Comparison of ENCODE assay signal across 12 mouse cellular contexts in genomic region chr13:20354604-20354999, GRCm38 (mm10).
DNase-seq lines count a peak whose midpoint lies in the region; ATAC-seq and TF ChIP-seq lines count a peak whose summit lies in the region.
"Had no signal": no experiment of that assay in that cellular context is flagged by ENCODE, and none has a peak within 500 bp of the region (broad histone marks: within the 10 kb centered on the region; RNA-seq: fewer than 3 reads in every experiment).

No protein-coding gene starts in this region.

- TF ChIP-seq POLR2A in heart, adult 2 months (IDR thresholded peaks at IDR 0.05; ENCODE audit: insufficient read depth, low read depth, low read length), result no peak

- no peaks in the 10 kb centered on the region for H3K9me3 ChIP-seq in forebrain, embryonic 11.5 days (ENCODE audit: control insufficient read depth, low read length)
- no peaks in the 10 kb centered on the region for H3K9me3 ChIP-seq in midbrain, embryonic 12.5 days

- no peak overlapping the region for H3K9ac ChIP-seq in heart, adult 2 months (ENCODE audit: low read depth, low read length)
- no peak overlapping the region for H3K9ac ChIP-seq in forebrain, embryonic 11.5 days (ENCODE audit: low read length)
- no peak overlapping the region for H3K9ac ChIP-seq in midbrain, embryonic 12.5 days (replicated peaks)

- intact Hi-C loops in heart, adult 2 months (cut with DNase I), result no loop called here
- intact Hi-C loops in left cerebral cortex, postnatal 25 days (cut with DNase I), result no loop called here

- ATAC-seq in forebrain, embryonic 11.5 days (replicated peaks; ENCODE audit: low FRiP score), result peak; percentile 89
- peak; percentile 91 for ATAC-seq in midbrain, embryonic 12.5 days (ENCODE audit: low FRiP score, low read depth)

- H3K27me3 ChIP-seq in heart, adult 2 months (ENCODE audit: control insufficient read depth, insufficient read depth, low read length), result no peaks in the 10 kb centered on the region
- H3K27me3 ChIP-seq in forebrain, embryonic 11.5 days (ENCODE audit: control insufficient read depth, insufficient read depth, low read length), result no peaks in the 10 kb centered on the region
- no peaks in the 10 kb centered on the region for H3K27me3 ChIP-seq in midbrain, embryonic 12.5 days

- H3K4me3 ChIP-seq in heart, adult 2 months, result no peak overlapping the region
- no peak overlapping the region for H3K4me3 ChIP-seq in forebrain, embryonic 11.5 days (ENCODE audit: low read depth, low read length)
- H3K4me3 ChIP-seq in midbrain, embryonic 12.5 days, result no peak overlapping the region

- no peak for TF ChIP-seq CTCF in heart, adult 2 months (IDR thresholded peaks at IDR 0.05)

- no peaks in the 10 kb centered on the region for H3K79me2 ChIP-seq in heart, adult 2 months (replicated peaks; ENCODE audit: control insufficient read depth, insufficient read depth, low read length)

- H3K36me3 ChIP-seq in heart, adult 2 months (ENCODE audit: control insufficient read depth, insufficient read depth, low read length), result no peaks in the 10 kb centered on the region
- no peaks in the 10 kb centered on the region for H3K36me3 ChIP-seq in forebrain, embryonic 11.5 days (ENCODE audit: control insufficient read depth, insufficient read depth, low read length)
- no peaks in the 10 kb centered on the region for H3K36me3 ChIP-seq in midbrain, embryonic 12.5 days

- no peak overlapping the region for H3K4me2 ChIP-seq in forebrain, embryonic 11.5 days (ENCODE audit: low read depth, low read length, severe bottlenecking)
- H3K4me2 ChIP-seq in midbrain, embryonic 12.5 days (replicated peaks), result no peak overlapping the region

- H3K27ac ChIP-seq in heart, adult 2 months, result no peak overlapping the region
- peak overlapping the region; percentile 70 for H3K27ac ChIP-seq in forebrain, embryonic 11.5 days (ENCODE audit: low read depth, low read length)
- peak overlapping the region; percentile 61; the same call in 1 of the 2 replicates for H3K27ac ChIP-seq in midbrain, embryonic 12.5 days (replicated peaks)

- TF ChIP-seq EP300 in heart, adult 2 months (IDR thresholded peaks at IDR 0.05; ENCODE audit: insufficient read depth, low read depth, low read length), result no peak

- DNase-seq in heart, adult 11 months, result peak; percentile 90
- DNase-seq in heart, adult 2 months, result no peak
- DNase-seq in Muller cell, postnatal 12 days (ENCODE audit: inconsistent ontology term), result peak; percentile 90
- DNase-seq in forebrain, embryonic 11.5 days (ENCODE audit: low spot score), result peak; percentile 66
- no peak for DNase-seq in urinary bladder, postnatal 36 days (ENCODE audit: low spot score in 2 of 2)
- no peak for DNase-seq in left cerebral cortex, postnatal 25 days (ENCODE audit: low spot score in 2 of 2)
- DNase-seq in kidney, postnatal 25 days, result no peak
- DNase-seq: kidney, adult 8-10 months; lung, postnatal 4 days; right cerebral cortex, postnatal 25 days; thymus, adult 18-20 months had no signal

- WGBS in heart, adult 2 months, result 48% methylated on average over 5 of the region's 5 CpGs
- WGBS in forebrain, embryonic 11.5 days, result 41% methylated on average over 5 of the region's 5 CpGs
- 40% methylated on average over 5 of the region's 5 CpGs for WGBS in midbrain, embryonic 12.5 days

- no peaks in the 10 kb centered on the region; the same call in 1 of the 2 replicates for H3K4me1 ChIP-seq in heart, adult 2 months (ENCODE audit: control insufficient read depth, insufficient read depth, low read length)
- peaks cover 6% of the 10 kb centered on the region for H3K4me1 ChIP-seq in forebrain, embryonic 11.5 days (replicated peaks; ENCODE audit: control insufficient read depth, insufficient read depth, low read length)
- H3K4me1 ChIP-seq in midbrain, embryonic 12.5 days, result peaks cover 21% of the 10 kb centered on the region

Comparison
In these comparisons a context has a peak if more than half of its experiments do, and no peak if none do; other contexts are left out.
1. DNase-seq: peak in heart, adult 11 months (single experiment), Muller cell, postnatal 12 days (single experiment) and forebrain, embryonic 11.5 days (single experiment); none in heart, adult 2 months (0 of 2), urinary bladder, postnatal 36 days (0 of 2), left cerebral cortex, postnatal 25 days (0 of 2) and kidney, postnatal 25 days (0 of 2).